Mouse (Mus musculus): ENCODE results near the gene Flcn. TPM values are rescaled to one million over a fixed set of nuclear protein-coding genes. Genes with fewer than 3 reads are reported as not detected.

Flcn gene
- polyA plus RNA-seq, 1 experiment from 2014 or later: 33.3 TPM

DNA sequence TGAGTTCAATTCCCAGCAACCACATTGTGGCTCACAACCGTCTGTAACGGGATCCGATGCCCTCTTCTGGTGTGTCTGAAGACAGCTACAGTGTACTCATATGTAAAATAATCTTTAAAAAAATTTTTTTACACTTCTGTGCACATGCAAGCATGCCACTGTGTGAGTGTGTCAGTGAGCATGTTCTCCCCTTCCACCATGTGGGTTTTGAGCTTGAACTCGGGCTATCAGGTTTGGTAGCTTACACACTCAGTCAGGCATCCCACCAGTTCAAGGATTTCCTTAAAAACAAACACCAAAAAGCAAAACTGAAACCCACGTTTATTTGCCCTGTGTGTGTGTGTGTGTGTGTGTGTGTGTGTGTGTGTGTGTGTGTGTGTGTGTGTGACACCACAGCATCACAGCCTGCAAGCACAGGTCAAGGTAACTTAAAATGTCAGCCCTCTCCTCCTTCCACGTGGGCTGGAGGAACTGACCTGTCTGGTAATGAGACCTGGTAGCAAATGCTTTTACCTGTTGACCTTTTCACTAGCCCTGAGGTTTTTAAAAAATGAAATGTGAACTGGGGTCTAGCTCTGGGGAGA is 5.8 kb upstream of the Flcn start:
- Histone ChIP-seq H3K27me3 (no peaks in the 10 kb centered on the region), H3K9me3 (no peaks in the 10 kb centered on the region), H3K36me3 (replicated peaks) (peaks cover 52% of the 10 kb centered on the region), H3K4me2 (no peak overlapping the region), H3K27ac (no peak overlapping the region), H3K4me3 (replicated peaks) (no peak overlapping the region), H3K4me1 (peaks cover 4% of the 10 kb centered on the region; the same call in 1 of the 2 replicates), H3K9ac (no peak overlapping the region)
- 89% methylated on average over 6 of the region's 6 CpGs for WGBS
- ATAC-seq (ENCODE audit: low FRiP score): no peak

GRCm38 (mm10) chr11:59814936-59815335 is 5.1 kb upstream of the Flcn start:
- no peak for ATAC-seq (ENCODE audit: low FRiP score)
- Histone ChIP-seq H3K9ac (no peak overlapping the region), H3K4me1 (peaks cover 5% of the 10 kb centered on the region; the same call in 1 of the 2 replicates), H3K27me3 (no peaks in the 10 kb centered on the region), H3K4me3 (replicated peaks) (no peak overlapping the region), H3K36me3 (replicated peaks) (peaks cover 46% of the 10 kb centered on the region), H3K4me2 (no peak overlapping the region), H3K9me3 (no peaks in the 10 kb centered on the region), H3K27ac (no peak overlapping the region)
- WGBS: 96% methylated on average over 6 of the region's 6 CpGs

DNA sequence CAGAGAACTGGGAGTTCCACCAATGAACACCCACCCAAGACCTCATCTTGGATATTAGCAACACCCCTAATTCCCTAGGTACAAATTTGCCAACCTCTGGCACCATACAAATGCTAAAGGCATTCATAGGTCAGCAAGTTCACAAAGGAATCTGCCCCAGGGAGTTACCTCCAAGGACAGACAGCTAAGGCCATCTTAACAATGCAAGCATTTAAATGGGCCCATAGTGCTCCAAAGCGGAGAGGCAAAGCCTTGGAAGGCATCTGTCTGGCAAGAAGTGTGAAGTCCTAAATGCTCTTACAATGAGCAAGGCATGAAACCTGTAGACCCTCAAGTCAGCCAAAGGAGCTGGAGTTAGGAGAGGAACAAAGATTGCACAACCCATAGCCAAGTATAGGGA is 4.5 kb upstream of the Flcn start:
- peaks cover 40% of the 10 kb centered on the region for H3K36me3 ChIP-seq (replicated peaks)
- no peak for ATAC-seq (ENCODE audit: low FRiP score)
- no peaks in the 10 kb centered on the region for H3K9me3 ChIP-seq
- no peak overlapping the region for H3K9ac ChIP-seq
- no peak overlapping the region for H3K4me2 ChIP-seq
- H3K27me3 ChIP-seq: no peaks in the 10 kb centered on the region
- no peak overlapping the region for H3K27ac ChIP-seq
- H3K4me3 ChIP-seq (replicated peaks): no peak overlapping the region
- 76% methylated on average over 1 of the region's 1 CpGs for WGBS
- H3K4me1 ChIP-seq: peaks cover 5% of the 10 kb centered on the region; the same call in 1 of the 2 replicates

DNA sequence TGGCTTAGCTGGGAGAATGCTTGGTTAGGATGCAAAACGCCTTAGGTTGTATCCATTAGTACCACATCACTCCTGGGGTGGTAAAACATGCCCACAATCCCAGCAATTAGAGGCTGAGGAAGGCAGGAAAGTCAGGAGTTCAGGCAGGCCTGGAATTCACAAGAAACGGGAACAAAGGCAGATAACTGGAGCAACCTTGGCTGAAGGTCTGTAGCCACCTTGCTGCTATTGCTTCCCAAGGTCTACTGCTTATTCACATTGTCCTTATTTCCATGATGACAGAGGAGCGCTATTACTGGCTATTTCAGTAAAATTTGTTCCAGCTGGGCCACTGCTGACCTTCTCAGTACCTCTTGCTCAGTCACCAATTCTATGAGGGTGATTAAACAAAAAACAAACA is 3.5 kb upstream of the Flcn start:
- Histone ChIP-seq H3K27me3 (no peaks in the 10 kb centered on the region), H3K4me3 (replicated peaks) (no peak overlapping the region), H3K27ac (no peak overlapping the region), H3K9ac (no peak overlapping the region), H3K4me1 (peaks cover 14% of the 10 kb centered on the region), H3K9me3 (no peaks in the 10 kb centered on the region), H3K4me2 (no peak overlapping the region), H3K36me3 (replicated peaks) (peaks cover 30% of the 10 kb centered on the region)
- ATAC-seq (ENCODE audit: low FRiP score): no peak
- WGBS: 80% methylated on average over 3 of the region's 3 CpGs

- 77% methylated on average over 4 of the region's 4 CpGs for WGBS
Observed at GRCm38 (mm10) chr11:59811211-59811610, 1.4 kb upstream of the Flcn start.

GRCm38 (mm10) chr11:59810480-59811158 is 803 bp upstream of the Flcn start:
- Histone ChIP-seq H3K4me3 (replicated peaks) (peak overlapping the region; percentile 77), H3K9me3 (no peaks in the 10 kb centered on the region), H3K36me3 (replicated peaks) (peaks cover 25% of the 10 kb centered on the region), H3K27ac (peak overlapping the region; percentile 98), H3K4me1 (peaks cover 19% of the 10 kb centered on the region), H3K4me2 (peak overlapping the region; percentile 87), H3K9ac (peak overlapping the region; percentile 85), H3K27me3 (no peaks in the 10 kb centered on the region)
- ATAC-seq (ENCODE audit: low FRiP score): no peak; the same call in 1 of the 2 replicates
- 67% methylated on average over 14 of the region's 14 CpGs for WGBS

More at GRCm38 (mm10) chr11:59811211-59811610, 1.4 kb upstream of the Flcn start:
- H3K4me1 ChIP-seq: peaks cover 19% of the 10 kb centered on the region
- H3K9ac ChIP-seq: no peak overlapping the region
- H3K27ac ChIP-seq: no peak overlapping the region
- no peaks in the 10 kb centered on the region for H3K27me3 ChIP-seq
- no peak overlapping the region for H3K4me2 ChIP-seq
- no peak for ATAC-seq (ENCODE audit: low FRiP score)
- no peaks in the 10 kb centered on the region for H3K9me3 ChIP-seq
- H3K4me3 ChIP-seq (replicated peaks): no peak overlapping the region
- peaks cover 25% of the 10 kb centered on the region for H3K36me3 ChIP-seq (replicated peaks)

DNA sequence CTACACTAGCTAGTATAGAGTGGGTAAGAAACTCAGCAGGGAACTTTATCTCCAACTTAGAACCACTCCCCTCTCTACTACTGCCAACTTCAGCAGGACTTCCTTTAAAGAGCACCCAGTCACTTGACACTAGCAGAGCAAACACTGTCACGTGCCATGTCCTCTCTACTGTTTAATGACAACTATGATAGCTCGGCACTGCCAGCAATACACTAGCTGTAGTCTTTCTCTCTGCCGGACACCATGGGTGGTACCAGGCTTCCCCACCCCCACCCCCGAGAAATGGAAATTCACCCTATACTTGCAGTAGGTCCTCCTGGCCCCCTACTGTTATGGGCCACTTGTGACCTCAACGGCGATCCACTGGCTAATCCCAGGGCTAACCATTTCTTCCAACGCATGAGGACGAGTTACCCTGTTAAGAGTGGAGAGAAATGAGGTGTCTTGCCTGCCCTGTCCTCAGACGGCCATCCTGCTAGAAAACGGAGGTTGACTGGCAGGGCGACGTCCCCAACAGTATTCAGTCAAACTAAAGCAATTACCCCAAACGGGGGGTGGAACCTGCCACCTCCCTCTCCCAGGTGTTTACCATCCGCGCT is 646 bp downstream of the Flcn start:
- ATAC-seq (ENCODE audit: low FRiP score): peak; percentile 36
- whole genome bisulfite sequencing: under 1% methylated on average over 15 of the region's 15 CpGs
- Histone ChIP-seq H3K9ac (peak overlapping the region; percentile 85), H3K4me3 (replicated peaks) (peak overlapping the region; percentile 77), H3K4me2 (peak overlapping the region; percentile 87), H3K27ac (peak overlapping the region; percentile 98), H3K9me3 (no peaks in the 10 kb centered on the region), H3K36me3 (replicated peaks) (peaks cover 36% of the 10 kb centered on the region), H3K27me3 (no peaks in the 10 kb centered on the region), H3K4me1 (peaks cover 19% of the 10 kb centered on the region)

GRCm38 (mm10) chr11:59808170-59808960 is 1.5 kb downstream of the Flcn start:
- 73% methylated on average over 14 of the region's 14 CpGs for WGBS
- Histone ChIP-seq H3K4me3 (replicated peaks) (peak overlapping the region; percentile 77), H3K4me2 (peak overlapping the region; percentile 87), H3K4me1 (peaks cover 19% of the 10 kb centered on the region), H3K36me3 (replicated peaks) (peaks cover 44% of the 10 kb centered on the region), H3K9ac (peak overlapping the region; percentile 85), H3K9me3 (no peaks in the 10 kb centered on the region), H3K27me3 (no peaks in the 10 kb centered on the region), H3K27ac (no peak overlapping the region)
- ATAC-seq (ENCODE audit: low FRiP score): no peak

DNA sequence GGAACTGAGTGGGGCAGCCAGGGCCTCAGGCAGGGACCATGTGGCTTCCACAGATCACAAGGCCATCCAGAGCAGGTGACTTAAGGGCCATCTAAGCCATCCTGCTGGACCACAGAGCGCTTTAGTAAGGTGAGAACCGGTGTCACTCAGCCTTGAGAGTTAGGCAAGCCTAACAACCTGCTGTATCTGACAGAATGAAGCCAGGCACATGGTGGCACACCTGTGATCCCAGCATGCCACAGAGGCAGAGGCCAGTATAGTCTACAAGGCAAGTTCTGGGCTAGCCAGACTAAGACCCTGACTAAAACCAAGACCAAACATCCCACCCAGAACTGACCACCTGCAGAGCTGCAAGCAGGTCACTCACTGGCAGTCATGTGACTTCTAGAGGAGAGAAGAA is 4.2 kb downstream of the Flcn start:
- Histone ChIP-seq H3K27me3 (no peaks in the 10 kb centered on the region), H3K9me3 (no peaks in the 10 kb centered on the region), H3K4me1 (peaks cover 17% of the 10 kb centered on the region), H3K9ac (no peak overlapping the region), H3K4me2 (no peak overlapping the region), H3K36me3 (replicated peaks) (peaks cover 71% of the 10 kb centered on the region), H3K27ac (no peak overlapping the region), H3K4me3 (replicated peaks) (no peak overlapping the region)
- ATAC-seq (ENCODE audit: low FRiP score): no peak
- 96% methylated on average over 2 of the region's 2 CpGs for WGBS

GRCm38 (mm10) chr11:59805256-59805655 is 4.6 kb downstream of the Flcn start:
- no peak for ATAC-seq (ENCODE audit: low FRiP score)
- peaks cover 75% of the 10 kb centered on the region for H3K36me3 ChIP-seq (replicated peaks)
- no peak overlapping the region for H3K9ac ChIP-seq
- H3K4me2 ChIP-seq: no peak overlapping the region
- no peak overlapping the region for H3K4me3 ChIP-seq (replicated peaks)
- H3K9me3 ChIP-seq: no peaks in the 10 kb centered on the region
- H3K27ac ChIP-seq: no peak overlapping the region
- H3K4me1 ChIP-seq: peaks cover 14% of the 10 kb centered on the region
- H3K27me3 ChIP-seq: no peaks in the 10 kb centered on the region
- WGBS: 84% methylated on average over 1 of the region's 1 CpGs

DNA sequence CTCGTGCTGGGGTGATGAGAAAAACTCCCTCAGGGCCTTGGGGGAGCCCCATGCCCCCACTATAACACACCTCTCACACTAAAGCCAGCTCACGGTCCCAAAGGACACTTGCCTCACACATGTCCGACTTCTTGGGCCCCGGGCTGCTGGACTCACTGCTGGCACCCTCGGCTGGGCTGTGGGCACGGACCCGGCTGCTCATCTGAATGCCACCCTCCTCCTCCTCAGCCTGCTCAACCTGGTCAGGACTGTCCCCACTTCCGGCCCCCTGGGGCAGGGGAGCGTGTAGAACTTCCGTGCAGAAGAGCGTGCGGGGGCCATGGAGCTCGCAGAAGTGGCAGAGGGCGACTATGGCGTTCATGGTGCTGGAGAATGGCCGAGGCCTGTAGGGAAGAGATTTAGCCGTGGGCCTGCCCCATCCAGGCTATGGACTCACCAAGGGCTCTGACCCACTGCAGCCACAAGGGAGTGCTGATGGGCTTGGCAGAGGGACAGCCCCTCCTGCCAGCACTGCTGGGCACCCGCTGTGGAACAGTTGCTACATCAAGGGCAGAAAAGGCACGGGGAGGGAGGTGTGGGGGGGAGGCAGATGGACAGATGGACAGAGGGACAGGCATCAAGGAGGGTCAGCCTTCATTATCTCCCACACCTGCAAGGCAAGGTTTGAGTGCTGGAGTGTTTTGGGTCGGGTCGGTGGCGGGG is 5.3 kb downstream of the Flcn start:
- Histone ChIP-seq H3K27ac (no peak overlapping the region), H3K4me1 (peaks cover 14% of the 10 kb centered on the region), H3K36me3 (replicated peaks) (peaks cover 81% of the 10 kb centered on the region), H3K9ac (no peak overlapping the region), H3K4me3 (replicated peaks) (no peak overlapping the region), H3K27me3 (no peaks in the 10 kb centered on the region), H3K9me3 (no peaks in the 10 kb centered on the region), H3K4me2 (no peak overlapping the region)
- WGBS: 90% methylated on average over 22 of the region's 22 CpGs
- no peak for ATAC-seq (ENCODE audit: low FRiP score)

DNA sequence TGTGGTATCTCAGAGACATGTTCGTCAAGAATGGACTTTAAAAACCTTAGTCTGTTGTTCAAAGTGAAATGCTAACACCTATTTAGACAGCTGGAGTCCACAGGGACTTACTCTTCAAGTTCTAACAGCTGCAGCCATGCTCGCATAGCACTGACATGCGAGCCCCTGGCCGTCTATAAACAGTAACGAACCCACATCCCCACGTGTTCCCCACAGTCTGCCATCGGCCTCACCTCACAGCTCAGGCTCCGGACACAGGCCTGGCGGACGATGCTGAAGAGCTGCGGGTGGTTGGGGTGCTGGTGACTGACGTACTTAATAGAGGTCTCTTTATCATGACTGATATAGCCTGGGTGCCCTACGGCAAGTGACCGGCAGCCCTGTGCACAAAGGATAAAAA is 6.3 kb downstream of the Flcn start:
- no peak overlapping the region for H3K27ac ChIP-seq
- no peak overlapping the region for H3K9ac ChIP-seq
- H3K9me3 ChIP-seq: no peaks in the 10 kb centered on the region
- ATAC-seq (ENCODE audit: low FRiP score): no peak
- H3K4me2 ChIP-seq: no peak overlapping the region
- 94% methylated on average over 14 of the region's 14 CpGs for WGBS
- no peak overlapping the region for H3K4me3 ChIP-seq (replicated peaks)
- H3K27me3 ChIP-seq: no peaks in the 10 kb centered on the region
- H3K4me1 ChIP-seq: peaks cover 8% of the 10 kb centered on the region
- peaks cover 92% of the 10 kb centered on the region for H3K36me3 ChIP-seq (replicated peaks)
